Mouse (Mus musculus) adrenal gland (tissue): ENCODE data around the gene Tlcd1.

Source experiments
- intact Hi-C: fragments of 180-260 bp; cut with DNase I; formaldehyde crosslinking; loops from one replicate; pipeline ENCODE4 v1.15.1; 2025

Tlcd1 gene

GRCm38 (mm10) chr11:78160675-78161074, 15.8 kb upstream of the Tlcd1 start:
- intact Hi-C loops = no loop called here

GRCm38 (mm10) chr11:78161169-78161568, 15.3 kb upstream of the Tlcd1 start:
- intact Hi-C loops = no loop called here

- intact Hi-C loops = no loop called here
These were observed 14.5 kb upstream of the Tlcd1 start for GRCm38 (mm10) chr11:78161968-78162367.

GRCm38 (mm10) chr11:78162504-78162903, 14.0 kb upstream of the Tlcd1 start:
- intact Hi-C loops = no loop called here

- intact Hi-C loops = no loop called here
These were observed 13.5 kb upstream of the Tlcd1 start for GRCm38 (mm10) chr11:78163045-78163444.

GRCm38 (mm10) chr11:78163681-78164603, 12.6 kb upstream of the Tlcd1 start:
- intact Hi-C loops = no loop called here

- intact Hi-C loops = no loop called here
These were observed 11.9 kb upstream of the Tlcd1 start for GRCm38 (mm10) chr11:78164604-78164923.

- intact Hi-C loops = no loop called here
These were observed 11.4 kb upstream of the Tlcd1 start, which contains the start of gene Traf4 for GRCm38 (mm10) chr11:78164924-78165760. Gene Traf4, minus strand, starts transcription at chr11:78165589.

GRCm38 (mm10) chr11:78165761-78166109, 10.8 kb upstream of the Tlcd1 start:
- intact Hi-C loops = no loop called here

- intact Hi-C loops = no loop called here
These were observed 10.3 kb upstream of the Tlcd1 start for GRCm38 (mm10) chr11:78166161-78166560.

- intact Hi-C loops = no loop called here
These were observed 9.9 kb upstream of the Tlcd1 start for GRCm38 (mm10) chr11:78166640-78167039.

- intact Hi-C loops = no loop called here
These were observed 9.1 kb upstream of the Tlcd1 start for GRCm38 (mm10) chr11:78167257-78167959.

GRCm38 (mm10) chr11:78168541-78169468, 7.7 kb upstream of the Tlcd1 start:
- intact Hi-C loops = no loop called here

GRCm38 (mm10) chr11:78170306-78170705, 6.2 kb upstream of the Tlcd1 start:
- intact Hi-C loops = no loop called here

- intact Hi-C loops = no loop called here
These were observed 5.2 kb upstream of the Tlcd1 start for GRCm38 (mm10) chr11:78171328-78171727.

GRCm38 (mm10) chr11:78172034-78172747, 4.3 kb upstream of the Tlcd1 start:
- intact Hi-C loops = no loop called here

- intact Hi-C loops = no loop called here
These were observed 3.6 kb upstream of the Tlcd1 start for GRCm38 (mm10) chr11:78172748-78173383.

- intact Hi-C loops = no loop called here
These were observed 2.0 kb upstream of the Tlcd1 start for GRCm38 (mm10) chr11:78174506-78174905.

- intact Hi-C loops = loop anchor here (2.0 to 5.0 kb wide), 2 partner anchors 17 to 119 kb away; no protein-coding TSS in a partner anchor
These were observed 625 bp upstream of the Tlcd1 start for GRCm38 (mm10) chr11:78175771-78176401.
